Mouse (Mus musculus): ENCODE data around the gene Dmbt1.
A peak's percentile ranks its signal among the peaks of the same experiment; 100 is the strongest.
"Not testable (repeated sequence)": the region's sequence is repeated elsewhere in the genome, so short reads cannot be mapped to it uniquely, and the experiment has no call there.

The Dmbt1 gene

DNA sequence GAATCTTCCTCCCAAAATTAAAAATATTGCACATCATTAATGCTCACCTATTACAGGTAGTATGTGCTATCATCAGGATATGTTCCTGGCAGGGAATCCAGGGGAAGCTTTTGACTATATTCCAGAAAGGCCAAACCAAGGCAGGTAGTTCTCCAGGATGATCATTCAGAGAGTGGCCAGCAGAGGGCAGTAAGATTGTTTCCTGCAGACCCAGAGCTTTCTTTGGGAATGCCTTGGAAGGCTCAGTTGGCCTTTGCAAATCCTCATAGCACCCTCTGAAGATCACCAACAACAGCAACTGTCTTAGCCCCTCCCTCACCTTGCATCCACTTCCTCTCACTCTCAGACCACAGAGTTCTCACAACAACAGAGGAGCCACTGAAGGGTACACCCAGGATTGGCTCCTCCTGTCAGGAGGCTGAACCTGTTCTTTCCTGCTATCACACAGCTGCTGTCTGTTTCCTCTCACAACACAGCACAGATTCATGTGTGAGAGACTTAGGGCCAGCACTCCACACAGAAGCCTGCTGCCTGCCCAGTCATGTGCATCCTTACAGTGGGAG is 23.0 kb downstream of the Dmbt1 start:
- no peak for DNase-seq

DNA sequence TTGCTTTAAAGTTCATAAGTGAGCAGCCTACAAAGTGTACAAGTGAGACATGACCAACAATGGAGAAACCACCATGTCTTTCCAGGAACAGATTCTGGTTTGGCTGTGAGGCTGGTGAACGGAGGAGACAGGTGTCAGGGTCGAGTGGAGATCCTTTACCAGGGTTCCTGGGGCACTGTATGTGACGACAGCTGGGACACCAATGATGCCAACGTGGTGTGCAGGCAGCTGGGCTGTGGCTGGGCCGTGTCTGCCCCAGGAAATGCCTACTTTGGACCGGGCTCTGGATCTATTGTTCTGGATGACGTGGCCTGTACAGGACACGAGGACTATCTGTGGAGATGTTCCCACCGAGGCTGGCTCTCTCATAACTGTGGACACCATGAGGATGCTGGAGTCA is 26.1 kb downstream of the Dmbt1 start:
- DNase-seq, result peak in 1 of 2 experiments; percentile 23

DNA sequence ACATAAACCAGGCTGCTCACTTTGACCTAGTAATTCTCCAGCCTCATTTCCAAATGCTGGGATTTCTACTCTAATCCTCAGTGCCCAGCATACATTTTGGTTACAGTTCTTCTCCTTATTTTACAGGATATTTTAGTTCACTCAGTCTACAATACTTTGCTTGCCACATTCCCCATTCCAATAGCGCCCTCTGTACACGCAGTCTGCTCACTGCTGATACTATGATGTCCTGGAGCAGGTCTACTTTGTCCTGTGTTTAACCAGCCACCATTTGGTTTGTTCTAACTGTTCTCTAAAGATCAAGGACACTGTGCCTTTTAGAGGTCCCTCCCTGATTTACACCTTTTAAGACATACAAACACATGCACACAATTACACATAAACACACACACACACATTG is 28.0 kb downstream of the Dmbt1 start:
- DNase-seq, result peak in 1 of 2 experiments; percentile 19

DNA sequence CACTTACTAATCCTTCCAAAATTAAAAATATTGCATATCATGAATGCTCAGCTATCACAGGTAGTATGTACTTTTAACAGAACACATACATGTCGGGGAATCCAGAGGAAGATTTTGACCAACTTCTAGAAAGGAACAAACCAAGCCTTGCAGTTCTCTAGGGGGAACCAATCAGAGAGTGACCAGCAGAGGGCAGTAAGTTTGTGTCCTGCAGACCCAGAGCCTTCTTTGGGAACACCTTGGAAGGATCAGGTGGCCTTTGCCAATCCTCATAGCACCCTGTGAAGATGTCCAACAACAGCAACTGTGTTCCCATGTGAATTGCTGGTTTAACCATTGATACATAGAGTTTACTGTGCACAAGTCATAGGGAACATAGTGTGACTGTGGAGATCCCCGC is 30.7 kb downstream of the Dmbt1 start:
- no peak for DNase-seq

DNA sequence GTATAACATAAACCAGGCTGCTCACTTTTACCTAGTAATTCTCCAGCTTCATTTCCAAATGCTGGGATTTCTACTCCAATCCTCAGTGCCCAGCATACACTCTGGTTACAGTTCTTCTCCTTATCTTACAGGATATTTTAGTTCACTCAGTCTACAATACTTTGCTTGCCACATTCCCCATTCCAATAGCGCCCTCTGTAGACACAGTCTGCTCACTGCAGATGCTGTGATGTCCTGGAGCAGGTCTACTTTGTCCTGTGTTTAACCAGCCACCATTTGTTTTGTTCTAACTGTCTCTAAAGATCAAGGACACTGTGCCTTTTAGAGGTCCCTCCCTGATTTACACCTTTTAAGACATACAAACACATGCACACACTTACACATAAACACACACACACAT is 36.3 kb downstream of the Dmbt1 start:
- DNase-seq, result peak in 1 of 2 experiments; percentile 47

DNA sequence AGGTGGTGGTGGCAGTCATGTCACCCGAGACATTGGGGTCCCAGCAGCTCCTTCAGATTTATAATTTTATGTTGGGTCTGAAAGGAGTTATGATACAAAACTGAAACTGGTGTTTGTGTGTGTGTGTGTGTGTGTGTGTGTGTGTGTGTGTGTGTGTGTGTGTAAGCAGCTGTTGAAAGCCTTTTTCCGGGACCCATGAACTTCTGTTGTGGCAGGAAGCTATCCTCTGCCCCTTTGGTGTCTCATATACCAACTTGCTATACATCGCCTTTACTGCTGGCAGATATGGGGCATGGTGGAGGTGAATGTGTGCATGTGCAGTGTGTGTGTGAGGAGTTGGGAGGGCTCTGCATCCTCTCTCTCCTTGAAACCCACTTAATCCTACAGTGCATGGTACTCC is 41.6 kb downstream of the Dmbt1 start:
- not testable (repeated sequence) for DNase-seq

DNA sequence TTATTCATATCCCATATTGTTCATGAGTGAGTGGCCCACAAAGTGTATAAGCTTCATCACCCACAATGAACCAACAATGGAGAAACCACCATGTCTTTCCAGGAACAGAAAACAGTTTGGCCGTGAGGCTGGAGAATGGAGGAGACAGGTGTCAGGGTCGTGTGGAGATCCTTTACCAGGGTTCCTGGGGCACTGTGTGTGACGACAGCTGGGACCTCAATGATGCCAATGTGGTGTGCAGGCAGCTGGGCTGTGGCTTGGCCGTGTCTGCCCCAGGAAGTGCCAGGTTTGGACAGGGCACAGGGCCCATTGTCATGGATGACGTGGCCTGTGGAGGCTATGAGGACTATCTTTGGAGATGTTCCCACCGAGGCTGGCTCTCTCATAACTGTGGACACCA is 42.2 kb downstream of the Dmbt1 start:
- not testable (repeated sequence) for DNase-seq

DNA sequence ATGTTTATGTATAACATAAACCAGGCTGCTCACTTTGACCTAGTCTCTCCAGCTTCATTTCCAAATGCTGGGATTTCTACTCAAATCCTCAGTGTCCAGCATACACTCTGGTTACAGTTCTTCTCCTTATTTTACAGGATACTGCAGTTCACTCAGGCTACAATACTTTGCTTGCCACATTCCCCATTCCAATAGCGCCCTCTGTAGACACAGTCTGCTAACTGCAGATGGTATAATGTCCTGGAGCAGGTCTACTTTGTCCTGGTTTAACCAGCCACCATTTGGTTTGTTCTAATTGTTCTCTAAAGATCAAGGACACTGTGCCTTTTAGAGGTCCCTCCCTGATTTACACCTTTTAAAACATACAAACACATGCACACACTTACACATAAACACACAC is 44.1 kb downstream of the Dmbt1 start:
- DNase-seq, result peak in 1 of 2 experiments; percentile 43

DNA sequence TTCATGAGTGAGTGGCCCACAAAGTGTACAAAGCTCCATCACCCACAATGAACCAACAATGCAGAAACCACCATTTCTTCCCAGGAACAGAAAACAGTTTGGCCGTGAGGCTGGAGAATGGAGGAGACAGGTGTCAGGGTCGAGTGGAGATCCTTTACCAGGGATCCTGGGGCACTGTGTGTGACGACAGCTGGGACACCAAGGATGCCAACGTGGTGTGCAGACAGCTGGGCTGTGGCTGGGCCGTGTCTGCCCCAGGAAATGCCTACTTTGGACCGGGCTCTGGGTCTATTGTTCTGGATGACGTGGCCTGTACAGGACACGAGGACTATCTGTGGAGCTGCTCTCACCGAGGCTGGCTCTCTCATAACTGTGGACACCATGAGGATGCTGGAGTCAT is 50.5 kb downstream of the Dmbt1 start:
- DNase-seq, result not testable (repeated sequence)

DNA sequence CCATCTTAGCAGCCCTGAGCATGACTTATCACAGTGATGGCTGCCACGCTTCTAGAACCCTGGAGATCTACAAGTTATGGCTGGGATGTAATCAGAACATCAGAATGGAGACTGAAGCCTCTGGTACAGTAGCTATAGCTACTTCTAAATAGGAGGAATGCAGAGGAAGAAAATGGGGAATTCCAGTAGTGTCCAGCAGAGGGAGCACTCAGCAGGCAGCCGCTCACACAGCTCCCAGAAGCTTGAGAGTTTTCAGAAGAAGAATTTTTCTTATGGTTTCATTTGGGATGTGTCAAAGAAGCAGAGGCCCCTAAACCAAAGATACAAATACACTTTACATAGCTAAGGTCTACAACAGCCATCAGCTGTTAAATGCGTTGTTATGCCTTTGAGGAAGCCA is 80.6 kb downstream of the Dmbt1 start:
- DNase-seq, result peak in 1 of 2 experiments; percentile 65

DNA sequence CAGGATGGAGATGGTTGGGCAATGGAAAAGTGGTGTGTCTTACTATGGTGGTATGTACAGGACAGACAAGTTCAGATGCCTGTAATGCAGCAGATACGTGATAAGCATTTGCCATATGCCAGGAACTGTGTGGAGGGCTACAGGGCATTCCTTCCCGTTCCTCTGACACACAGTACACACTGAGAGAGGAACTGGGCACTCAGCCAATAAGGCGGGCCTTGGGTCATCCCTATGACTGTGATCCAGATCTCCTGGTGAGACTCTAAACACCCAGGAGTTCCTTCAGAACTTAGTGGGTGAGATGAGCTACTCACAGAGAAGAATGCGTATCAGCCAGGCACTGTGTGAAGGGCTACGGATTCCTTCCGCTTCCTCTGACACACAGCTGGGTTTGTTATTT is 81.8 kb downstream of the Dmbt1 start:
- DNase-seq, result peak; percentile 42 to 61

DNA sequence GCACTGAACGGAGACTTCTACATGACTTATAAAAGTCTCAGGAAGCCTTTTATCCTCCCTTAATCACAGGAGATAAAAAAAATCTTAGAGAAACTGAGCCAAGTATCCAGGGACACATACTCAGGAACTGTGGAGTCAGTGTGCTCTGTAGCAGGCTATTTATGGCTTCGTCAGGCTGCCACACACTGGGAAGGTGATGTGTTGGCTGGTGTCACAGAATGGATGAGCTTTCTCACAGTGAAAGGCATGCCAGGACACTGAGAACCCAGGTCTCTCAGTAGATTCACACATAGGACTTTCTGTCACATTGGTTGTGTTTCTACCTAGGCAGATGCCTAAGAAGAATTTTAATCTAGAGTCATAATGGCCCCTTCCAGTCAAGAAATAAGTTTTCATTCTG is 82.6 kb downstream of the Dmbt1 start:
- no peak for DNase-seq

DNA sequence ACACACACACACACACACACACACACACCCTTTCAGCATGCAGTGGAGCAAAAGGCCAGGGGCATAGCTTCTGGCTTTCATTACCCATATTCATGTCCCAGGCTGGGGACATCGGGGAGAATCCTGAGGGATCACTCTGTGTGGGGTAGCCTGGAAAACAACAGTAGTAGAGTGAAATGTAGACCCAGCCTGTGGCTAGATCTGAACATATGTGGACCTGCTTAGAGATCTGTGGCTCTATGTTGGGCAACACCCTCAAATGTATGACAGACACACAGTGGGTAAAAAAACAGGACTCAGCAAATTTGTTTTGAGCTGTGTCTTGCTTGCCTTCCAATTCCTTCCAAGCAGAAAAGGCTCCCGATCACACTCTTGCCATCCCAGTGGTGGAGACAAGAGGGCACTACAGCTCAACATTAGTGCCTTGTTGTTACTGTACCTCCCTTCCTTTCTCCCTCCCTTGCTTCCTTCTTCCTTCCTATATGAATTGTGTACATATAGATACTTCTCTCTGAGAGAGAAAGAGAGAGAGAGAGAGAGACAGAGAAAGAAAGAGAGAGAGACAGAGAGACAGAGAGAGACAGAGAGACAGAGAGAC is 90.5 kb downstream of the Dmbt1 start:
- DNase-seq, result no peak

DNA sequence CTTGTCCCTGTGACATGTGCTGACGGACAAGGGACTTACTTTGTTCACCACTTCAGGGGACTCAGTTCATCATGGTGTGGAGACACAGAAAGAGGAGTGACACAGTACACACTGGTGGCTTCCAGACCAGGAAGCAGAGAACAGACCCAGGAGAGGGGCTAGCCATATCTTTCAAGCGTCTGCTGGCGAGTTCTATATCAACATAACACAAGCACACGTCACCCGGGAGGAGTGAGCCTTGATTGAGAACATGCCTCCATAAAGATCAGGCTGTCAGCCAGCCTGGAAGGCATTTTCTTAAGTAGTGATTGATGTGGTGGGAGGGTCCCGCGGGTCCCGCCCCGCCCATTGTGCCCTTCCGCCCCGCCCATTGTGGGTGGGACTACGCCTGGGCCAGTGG is 98.2 kb downstream of the Dmbt1 start:
- DNase-seq, result no peak

DNA sequence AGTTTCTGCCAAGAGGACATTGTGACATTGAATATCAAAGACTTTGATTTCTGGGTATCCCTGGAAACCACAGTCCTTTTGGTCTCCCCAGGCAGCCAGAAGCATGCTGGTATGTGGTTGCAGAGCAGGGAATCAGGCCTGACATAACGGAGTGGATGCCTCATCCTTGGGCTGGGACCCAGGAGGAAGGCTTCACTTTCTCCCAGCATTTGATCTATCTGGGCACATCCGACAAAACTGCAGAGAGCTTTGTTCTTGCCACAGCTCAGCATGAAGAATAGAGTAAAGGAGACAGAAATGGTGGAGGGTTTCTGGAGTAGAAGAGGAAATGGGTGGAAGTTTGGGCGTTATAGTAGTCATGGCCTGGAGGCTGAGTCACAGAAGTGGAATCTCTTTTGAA is 101.3 kb downstream of the Dmbt1 start:
- no peak for DNase-seq

DNA sequence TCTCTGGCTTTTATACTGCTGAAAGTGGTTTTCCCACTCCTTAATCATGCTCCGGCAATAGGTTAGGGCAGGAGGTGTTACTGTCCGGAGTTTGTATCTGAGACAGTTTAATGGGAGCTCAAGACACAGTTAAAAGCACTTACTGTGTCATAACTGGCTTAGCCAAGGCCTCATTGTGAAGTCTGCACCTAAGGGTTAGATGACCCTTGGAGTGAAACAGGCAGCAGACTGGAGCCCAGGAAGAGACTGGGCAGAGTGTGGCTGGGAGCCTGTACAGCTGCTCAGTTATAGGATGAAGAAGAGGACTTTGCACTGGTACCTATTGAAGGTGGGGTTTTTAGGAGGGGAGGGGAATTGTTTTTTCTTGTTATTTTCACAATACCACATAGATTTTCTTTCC is 114.4 kb downstream of the Dmbt1 start, which contains the start of gene 4933402N03Rik:
Gene 4933402N03Rik (minus strand): TSS at position 101 of the 400 bp plus-strand sequence.
- no peak for DNase-seq

DNA sequence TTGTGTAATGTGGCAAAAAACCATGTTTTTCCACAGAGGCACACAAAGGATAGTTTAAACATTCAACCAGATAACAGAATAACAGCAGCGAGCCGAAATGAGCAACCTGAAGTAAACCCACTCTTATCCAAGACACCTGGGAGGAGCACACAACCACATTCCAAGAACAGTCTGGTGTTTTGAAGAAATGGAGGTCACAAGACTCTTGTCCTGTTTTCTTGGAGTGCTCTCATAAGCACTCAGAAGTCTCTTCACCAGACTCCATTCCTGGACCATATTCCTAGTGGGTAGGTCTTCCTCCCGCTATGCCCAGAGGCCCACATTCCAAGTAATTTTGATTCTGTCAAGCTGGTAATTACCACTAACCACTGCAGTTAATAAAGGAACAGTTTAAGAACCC is 118.3 kb downstream of the Dmbt1 start:
- DNase-seq, result no peak

DNA sequence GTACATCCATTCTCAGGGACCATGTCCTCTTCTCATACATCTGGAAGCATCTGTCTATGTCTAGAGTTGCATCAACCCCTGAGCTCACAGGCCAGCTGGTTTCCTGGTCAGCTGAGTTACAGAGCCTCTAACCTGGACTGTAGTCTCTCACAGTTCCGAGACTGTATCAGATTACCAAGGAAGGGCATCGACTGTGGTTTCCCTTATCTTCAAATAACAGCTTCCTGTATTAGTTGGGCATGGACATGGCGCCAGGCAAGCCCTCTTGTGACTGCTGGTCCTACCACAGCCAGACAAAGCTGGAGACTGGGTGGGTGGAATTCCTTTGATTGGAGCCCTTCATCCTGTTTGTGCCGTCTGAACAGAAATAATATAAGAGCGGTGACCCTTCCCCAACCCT is 121.2 kb downstream of the Dmbt1 start:
- DNase-seq, result peak; percentile 4 to 29

DNA sequence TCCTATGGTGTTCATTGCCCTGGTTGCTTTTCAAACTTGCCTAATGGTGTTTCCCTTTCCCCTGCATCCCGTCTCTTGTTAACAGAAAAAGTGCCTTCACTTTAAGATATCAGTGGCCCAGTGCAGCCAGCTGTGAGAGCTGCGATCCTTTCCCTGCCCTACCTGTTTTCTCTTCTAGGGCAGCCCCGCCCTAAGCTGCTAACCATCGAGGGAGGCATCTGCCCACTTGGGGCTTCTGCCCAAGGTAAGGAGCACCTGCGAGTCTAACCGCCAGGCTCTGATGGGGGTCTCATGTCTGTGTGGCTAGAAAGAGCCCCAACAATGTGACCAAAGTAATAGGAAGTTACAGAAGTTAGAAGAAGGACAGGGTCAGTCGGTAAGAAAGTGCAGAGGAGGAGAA is 130.4 kb downstream of the Dmbt1 start:
- DNase-seq, result no peak

DNA sequence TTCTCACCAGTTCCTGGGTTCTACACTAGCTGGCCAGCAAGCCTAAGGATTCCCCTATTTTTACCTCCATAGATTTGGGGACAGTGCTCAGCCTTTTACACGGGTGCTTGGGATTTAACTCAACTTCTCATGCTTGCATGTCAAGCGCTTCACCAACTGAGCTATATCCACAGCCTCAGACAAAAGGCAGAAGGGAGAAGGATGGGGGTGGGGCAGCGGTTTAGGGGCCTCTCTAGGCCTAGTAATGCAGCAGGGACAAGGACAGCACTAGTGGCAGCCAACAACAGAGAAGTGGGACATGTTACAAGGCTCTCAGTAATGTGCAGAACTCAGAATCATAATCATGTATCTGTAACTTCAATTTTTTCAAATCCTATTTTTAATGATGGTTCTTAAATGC is 135.9 kb downstream of the Dmbt1 start:
- DNase-seq, result no peak

DNA sequence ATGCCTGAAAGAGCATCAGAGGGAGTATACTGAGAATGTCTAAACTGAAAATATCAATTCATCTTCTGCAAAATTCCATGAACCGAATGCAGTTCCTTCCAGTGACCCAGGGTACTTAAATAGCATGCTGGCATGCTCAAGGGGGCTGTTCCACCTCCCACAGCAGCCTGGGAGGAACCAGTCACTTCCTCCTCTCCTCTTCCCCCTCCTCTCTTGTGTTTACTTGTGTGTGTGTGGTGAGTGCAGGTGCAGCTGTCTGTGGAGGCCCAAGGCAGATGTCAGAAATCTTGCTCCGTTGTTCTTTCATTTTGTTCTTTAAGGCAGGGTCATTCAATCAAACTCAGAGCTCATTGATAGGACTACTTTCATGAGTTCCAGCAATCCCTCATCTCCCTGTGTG is 137.2 kb downstream of the Dmbt1 start:
- no peak for DNase-seq
